Mouse (Mus musculus) spleen, postnatal 10 days (tissue): ENCODE measurements at regions not wholly inside any gene's neighbourhood (a gene's known extent, or its start where the extent isn't known, plus 50 kb on each side); places are given as distances from the start of the nearest gene placed in this dataset.
A peak's percentile ranks its signal among the peaks of the same experiment; 100 is the strongest.

ENCODE experiments used
- DNase-seq, 2 experiments: peaks; one replicate each; pipeline ENCODE4 v3.0.0; 2021 to 2022; ENCODE audit warnings: low spot score in 2 of 2

GRCm38 (mm10) chr8:41648276-41648675, 231.4 kb upstream of the Frg1 start:
- no peak for DNase-seq

- DNase-seq = no peak
These were observed 227.8 kb upstream of the Frg1 start for GRCm38 (mm10) chr8:41644626-41645025.

- DNase-seq = no peak
These were observed 207.0 kb upstream of the Frg1 start for GRCm38 (mm10) chr8:41623841-41624240.

- DNase-seq = no peak
These were observed 183.4 kb upstream of the Frg1 start for GRCm38 (mm10) chr8:41600255-41600654.

GRCm38 (mm10) chr8:41594446-41594845, 177.6 kb upstream of the Frg1 start:
- no peak for DNase-seq

- no peak for DNase-seq
These were observed 176.8 kb upstream of the Frg1 start for GRCm38 (mm10) chr8:41593666-41594042.

GRCm38 (mm10) chr8:41592741-41593665, 176.1 kb upstream of the Frg1 start:
- no peak for DNase-seq

GRCm38 (mm10) chr8:41592174-41592573, 175.3 kb upstream of the Frg1 start:
- no peak for DNase-seq

GRCm38 (mm10) chr8:41588157-41588556, 171.3 kb upstream of the Frg1 start:
- no peak for DNase-seq

- DNase-seq = peak in 1 of 2 experiments; percentile 29
These were observed 156.4 kb upstream of the Frg1 start for GRCm38 (mm10) chr8:41573027-41573885.

GRCm38 (mm10) chr8:41570566-41570965, 153.7 kb upstream of the Frg1 start:
- DNase-seq = no peak

- DNase-seq = no peak
These were observed 145.1 kb upstream of the Frg1 start for GRCm38 (mm10) chr8:41561995-41562394.

GRCm38 (mm10) chr8:41556819-41557218, 139.9 kb upstream of the Frg1 start:
- DNase-seq = no peak

GRCm38 (mm10) chr8:41552747-41553534, 136.1 kb upstream of the Frg1 start:
- no peak for DNase-seq

GRCm38 (mm10) chr8:41551925-41552414, 135.1 kb upstream of the Frg1 start:
- no peak for DNase-seq

GRCm38 (mm10) chr8:41550095-41550420, 133.2 kb upstream of the Frg1 start:
- no peak for DNase-seq

GRCm38 (mm10) chr8:41549220-41550094, 132.6 kb upstream of the Frg1 start:
- no peak for DNase-seq

GRCm38 (mm10) chr8:41547730-41548368, 131.0 kb upstream of the Frg1 start:
- no peak for DNase-seq

- no peak for DNase-seq
These were observed 115.3 kb upstream of the Frg1 start for GRCm38 (mm10) chr8:41532212-41532611.

GRCm38 (mm10) chr8:41529581-41529980, 112.7 kb upstream of the Frg1 start:
- DNase-seq = no peak
